Mouse (Mus musculus): ENCODE measurements at regions not wholly inside any gene's neighbourhood (a gene's known extent, or its start where the extent isn't known, plus 50 kb on each side); places are given as distances from the start of the nearest gene placed in this dataset.

- no peak for TF ChIP-seq EP300 (IDR thresholded peaks at IDR 0.05; ENCODE audit: insufficient read depth, low read depth, low read length)
- TF ChIP-seq CTCF (IDR thresholded peaks at IDR 0.05) = no peak
- no peak for TF ChIP-seq POLR2A (IDR thresholded peaks at IDR 0.05; ENCODE audit: insufficient read depth, low read depth, low read length)
Observed at GRCm38 (mm10) chr17:85858516-85858915, 170.4 kb upstream of the Six2 start.
